Mouse (Mus musculus): Measurements from ENCODE around the gene Spon2.
A peak's percentile ranks its signal among the peaks of the same experiment; 100 is the strongest.

Spon2 gene

GRCm38 (mm10) chr5:33217663-33218062, 592 bp downstream of the Spon2 start:
- no peak for DNase-seq (ENCODE audit: low spot score)

GRCm38 (mm10) chr5:33214723-33215122, 3.5 kb downstream of the Spon2 start:
- no peak for DNase-seq (ENCODE audit: low spot score)

DNA sequence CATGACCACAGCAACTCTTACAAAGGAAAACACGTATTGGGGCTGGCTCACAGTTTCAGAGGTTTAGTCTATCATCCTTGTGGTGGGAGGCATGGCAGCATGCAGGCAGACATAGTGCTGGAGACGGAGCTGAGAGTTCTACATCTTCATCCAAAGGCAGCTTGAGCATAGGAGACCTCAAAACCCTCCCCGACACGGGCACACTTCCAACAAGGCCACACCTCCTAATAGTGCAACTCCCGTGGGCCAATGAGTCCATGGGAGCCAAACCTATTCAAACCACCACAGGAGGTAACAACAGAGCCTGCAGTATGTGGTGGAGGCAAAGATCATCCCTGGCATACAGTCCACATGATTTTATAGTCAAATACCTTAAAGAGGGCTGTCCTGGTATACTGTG, 7.0 kb downstream of the Spon2 start:
- no peak for DNase-seq (ENCODE audit: low spot score)

- DNase-seq (ENCODE audit: low spot score): no peak
Observed at GRCm38 (mm10) chr5:33210515-33210914, 7.7 kb downstream of the Spon2 start.

DNA sequence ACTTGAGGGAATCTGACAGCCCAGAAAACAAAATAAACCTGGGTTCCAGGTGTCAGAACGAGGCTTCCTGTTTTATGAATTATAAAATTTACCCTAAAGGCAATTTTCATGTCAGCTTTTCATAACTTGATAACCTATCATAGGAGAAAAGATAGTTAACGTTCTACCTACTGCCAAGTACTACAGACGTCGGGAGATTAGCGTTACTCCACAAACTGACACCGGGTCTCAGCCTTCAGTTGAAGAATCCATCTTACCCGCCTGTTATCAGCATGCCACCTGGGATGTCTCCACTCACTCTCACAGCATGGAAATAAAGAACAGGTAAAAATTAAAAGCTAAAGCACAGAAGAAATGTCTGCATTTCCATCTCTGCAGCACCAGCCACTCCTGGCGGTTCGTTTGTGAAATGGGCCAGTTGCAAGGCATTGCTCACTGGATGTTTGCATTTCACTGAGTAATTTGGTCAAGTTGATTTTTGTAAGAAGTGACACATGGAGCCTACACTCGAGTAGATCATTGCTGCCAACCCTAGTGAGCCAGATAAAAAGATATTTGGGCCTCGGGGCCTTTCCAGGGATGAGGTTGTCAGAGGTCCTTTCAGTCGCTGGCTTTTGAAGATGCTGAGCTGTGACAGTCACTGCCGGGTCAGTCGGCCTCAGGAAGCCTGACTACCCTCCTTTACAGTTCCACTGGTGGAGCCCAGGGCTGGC, 9.6 kb downstream of the Spon2 start:
- DNase-seq (ENCODE audit: low spot score): no peak

DNA sequence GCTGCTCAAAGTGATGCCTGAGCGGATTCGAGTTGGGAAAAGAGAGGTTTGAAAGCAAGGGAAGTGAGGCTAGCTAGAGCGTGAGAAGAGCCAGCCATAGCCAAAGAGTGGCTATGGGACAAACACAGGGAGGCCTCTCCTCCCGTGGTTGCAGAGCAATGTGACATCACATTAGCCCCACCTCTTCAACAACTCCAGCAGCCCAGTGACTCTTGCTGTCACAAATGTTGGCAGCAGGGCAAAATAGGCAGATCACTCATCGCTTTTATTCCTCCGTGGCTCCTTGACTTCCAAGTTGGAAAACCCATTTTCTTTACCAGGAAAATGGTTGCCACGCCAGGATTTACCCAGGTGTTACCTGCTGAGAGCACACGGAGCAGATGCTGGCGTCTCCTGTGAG, 11.1 kb downstream of the Spon2 start:
- DNase-seq (ENCODE audit: low spot score): no peak

- DNase-seq (ENCODE audit: low spot score): no peak
Observed at GRCm38 (mm10) chr5:33206328-33206727, 11.9 kb downstream of the Spon2 start.

GRCm38 (mm10) chr5:33204284-33204683, 14.0 kb downstream of the Spon2 start:
- DNase-seq (ENCODE audit: low spot score): no peak

DNA sequence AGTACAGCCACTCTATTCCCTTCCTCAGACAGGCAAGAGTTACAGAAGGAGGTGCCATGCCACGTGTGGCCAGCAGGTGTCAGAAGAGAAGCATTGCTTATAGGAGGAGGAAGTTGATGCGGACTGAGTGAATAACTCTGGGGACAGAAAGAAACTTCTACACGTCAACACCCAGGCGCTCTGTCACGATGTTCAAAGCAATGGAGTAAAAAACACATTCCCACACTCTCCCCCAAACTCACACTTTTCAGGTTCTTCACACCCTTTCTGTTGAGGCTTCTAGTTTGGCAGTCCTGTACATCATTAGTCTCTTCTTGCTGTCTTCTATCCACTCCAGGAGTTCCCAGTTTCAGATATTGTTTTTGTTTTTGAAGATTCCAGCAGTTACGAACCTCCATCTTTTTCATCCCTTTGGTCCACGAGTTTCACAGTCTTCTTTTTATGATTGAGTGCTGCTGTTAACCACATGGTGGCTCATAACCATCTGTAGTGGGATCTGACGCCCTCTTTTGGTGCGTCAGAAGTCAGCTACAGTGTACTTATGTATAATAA, 14.5 kb downstream of the Spon2 start:
- DNase-seq (ENCODE audit: low spot score): peak; percentile 95

DNA sequence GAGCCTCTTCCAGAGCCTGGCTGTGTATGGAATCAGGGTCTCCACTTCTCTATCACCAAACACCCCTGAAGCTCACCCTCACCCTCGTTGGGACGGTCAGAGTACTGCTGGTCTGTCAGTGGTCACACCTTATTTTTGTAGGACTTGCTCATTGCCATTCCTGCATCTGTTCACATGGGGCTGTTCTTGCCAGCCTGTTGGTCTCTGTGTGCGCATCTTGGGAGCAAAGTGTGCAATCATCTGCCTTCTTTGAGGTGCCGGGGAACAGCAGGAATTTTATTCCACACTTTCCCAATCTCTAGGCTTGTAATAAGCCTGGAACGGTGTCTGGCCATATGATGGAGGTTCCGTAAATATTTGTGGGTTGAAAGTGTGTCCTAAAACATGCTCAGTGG, 15.1 kb downstream of the Spon2 start:
- no peak for DNase-seq (ENCODE audit: low spot score)

DNA sequence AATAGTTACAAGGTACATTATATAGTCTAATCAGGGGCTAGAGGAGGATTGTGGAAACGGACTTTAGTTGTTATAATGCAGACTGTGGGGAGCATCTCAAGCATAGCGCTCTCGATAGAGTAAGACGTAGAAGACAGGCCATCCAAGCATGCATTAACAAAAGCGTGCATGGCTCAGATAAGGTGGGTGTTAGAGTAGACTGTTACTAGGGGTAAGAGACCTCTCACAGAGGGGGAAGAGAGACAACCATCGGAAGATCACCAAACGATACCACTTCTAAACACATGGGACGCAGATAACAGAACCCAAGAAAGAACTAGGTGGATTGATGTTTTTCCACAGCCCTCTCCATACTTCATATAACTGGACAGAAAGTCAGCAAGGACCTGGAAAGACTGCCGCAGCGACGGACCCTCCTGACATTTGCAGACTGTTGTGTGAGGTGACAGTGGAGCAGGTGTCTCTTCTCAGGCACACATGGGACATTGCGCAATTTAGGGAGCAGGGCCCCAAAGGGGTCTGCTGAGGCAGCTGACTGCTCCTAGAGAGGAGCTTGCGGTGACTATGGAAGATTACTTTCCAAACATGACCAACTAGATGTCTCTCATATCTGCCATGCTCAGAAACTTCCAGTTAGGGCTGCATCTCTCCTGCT, 15.6 kb downstream of the Spon2 start:
- no peak for DNase-seq (ENCODE audit: low spot score)

- no peak for DNase-seq (ENCODE audit: low spot score)
Observed at GRCm38 (mm10) chr5:33201697-33202096, 16.6 kb downstream of the Spon2 start.

- DNase-seq (ENCODE audit: low spot score): no peak
Observed at GRCm38 (mm10) chr5:33200071-33200470, 18.2 kb downstream of the Spon2 start.

GRCm38 (mm10) chr5:33195246-33195852, 22.9 kb downstream of the Spon2 start:
- DNase-seq (ENCODE audit: low spot score): peak; percentile 7

DNA sequence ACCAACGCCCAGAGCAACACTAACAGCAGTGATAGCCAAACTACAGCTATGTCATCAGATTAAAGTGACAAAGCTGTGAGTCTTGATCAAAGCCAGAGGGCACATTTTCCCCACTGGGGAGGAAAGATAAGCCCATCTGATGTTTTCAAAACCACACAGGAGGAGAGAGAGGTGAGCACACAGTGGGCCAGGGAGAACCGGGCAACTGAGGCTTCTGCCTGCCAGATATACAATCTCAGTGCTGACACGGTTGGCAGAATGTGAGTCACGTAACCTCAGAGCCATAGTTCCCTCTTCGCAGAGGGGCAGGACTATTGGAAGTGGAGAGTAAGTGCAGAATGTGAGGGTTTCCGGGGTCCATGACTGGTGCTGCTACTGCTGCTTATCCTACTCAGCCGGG, 24.7 kb downstream of the Spon2 start:
- DNase-seq (ENCODE audit: low spot score): no peak
